Mouse (Mus musculus) intestine, postnatal 0 days (tissue): ENCODE results near the gene Hddc3. TPM values are rescaled to one million over a fixed set of nuclear protein-coding genes. Genes with fewer than 3 reads are reported as not detected.

Experiments used
- ATAC-seq: fragments of 200-750 bp; cut with Nextera tagmentation; 2 replicates; pipeline ENCODE4 v1.8.0; 2017; ENCODE audit warnings: mild to moderate bottlenecking, moderate TSS enrichment, moderate library complexity
- H3K27ac ChIP-seq: fragments of 300-500 bp; sonication (generic); 2 replicates; pipeline ENCODE4 v1.5.1; 2014; ENCODE audit warnings: mild to moderate bottlenecking, low read depth, low read length, moderate library complexity
- H3K27me3 ChIP-seq: fragments of 300-500 bp; sonication (generic); replicated peaks from 2 replicates; pipeline ENCODE4 v1.6.1; 2014; ENCODE audit warnings: low read length, mixed read lengths; ENCODE audit not compliant: control insufficient read depth, insufficient read depth
- H3K36me3 ChIP-seq: fragments of 300-500 bp; sonication (generic); 2 replicates; pipeline ENCODE4 v1.6.1; 2014; ENCODE audit warnings: mild to moderate bottlenecking, moderate library complexity; ENCODE audit not compliant: control insufficient read depth, insufficient read depth
- H3K4me1 ChIP-seq: fragments of 300-500 bp; sonication (generic); replicated peaks from 2 replicates; pipeline ENCODE4 v1.6.1; 2014; ENCODE audit warnings: antibody characterized with exemption, low read length, mixed read lengths; ENCODE audit not compliant: control insufficient read depth, insufficient read depth
- H3K4me2 ChIP-seq: fragments of 300-500 bp; sonication (generic); replicated peaks from 2 replicates; pipeline ENCODE4 v1.6.1; 2014; ENCODE audit warnings: low read depth, mild to moderate bottlenecking, moderate library complexity
- H3K4me3 ChIP-seq: fragments of 300-500 bp; sonication (generic); 2 replicates; pipeline ENCODE4 v1.5.1; 2014; ENCODE audit warnings: low read depth, low read length
- H3K9ac ChIP-seq: fragments of 300-500 bp; sonication (generic); 2 replicates; pipeline ENCODE4 v1.6.1; 2014; ENCODE audit warnings: mild to moderate bottlenecking, low read depth, low read length
- H3K9me3 ChIP-seq: fragments of 300-500 bp; sonication (generic); 2 replicates; pipeline ENCODE4 v1.6.1; 2016; ENCODE audit warnings: mixed run types; ENCODE audit not compliant: control insufficient read depth
- CTCF ChIP-seq: sonication (generic); IDR thresholded peaks from 2 replicates; pipeline ENCODE4 v1.5.1; 2016; ENCODE audit warnings: low read depth, mild to moderate bottlenecking, control low read depth, antibody characterized with exemption, moderate library complexity
- WGBS: fragments of 180-500 bp; shearing (Covaris S2); extraction: QIAGEN DNeasy Blood & Tissue Kit; methylation state at CpG from one replicate; pipeline ENCODE4 v1.1.7; 2014; 5-methylcytosine and 5-hydroxymethylcytosine counted together
- polyA plus RNA-seq: library from polyadenylated mRNA; unstranded; fragments of >200 nt; fragmentation: Nextera tagmentation; extraction: Ambion mirVana; gene quantifications from 2 replicates; pipeline ENCODE4 v1.2.1, GENCODE M21; 2015

The Hddc3 gene
- polyA plus RNA-seq, 1 experiment from 2014 or later, result 8.8 TPM

GRCm38 (mm10) chr7:80374733-80375132 lies 31.8 kb downstream of the Hddc3 start:
- H3K4me3 ChIP-seq, result no peak overlapping the region
- no peak for TF ChIP-seq CTCF
- H3K9me3 ChIP-seq, result no peaks in the 10 kb centered on the region
- 94% methylated on average over 3 of the region's 3 CpGs for WGBS
- no peaks in the 10 kb centered on the region for H3K4me1 ChIP-seq
- no peaks in the 10 kb centered on the region for H3K27me3 ChIP-seq
- no peak overlapping the region for H3K4me2 ChIP-seq
- H3K9ac ChIP-seq, result no peak overlapping the region
- H3K36me3 ChIP-seq, result no peaks in the 10 kb centered on the region
- no peak overlapping the region for H3K27ac ChIP-seq
- no peak for ATAC-seq

GRCm38 (mm10) chr7:80375376-80376039 lies 32.6 kb downstream of the Hddc3 start:
- H3K4me3 ChIP-seq, result no peak overlapping the region
- H3K4me1 ChIP-seq, result no peaks in the 10 kb centered on the region
- TF ChIP-seq CTCF, result no peak
- H3K9me3 ChIP-seq, result no peaks in the 10 kb centered on the region
- no peak overlapping the region for H3K9ac ChIP-seq
- H3K27ac ChIP-seq, result no peak overlapping the region
- no peaks in the 10 kb centered on the region for H3K27me3 ChIP-seq
- 52% methylated on average over 9 of the region's 9 CpGs for WGBS
- ATAC-seq, result peak; percentile 54
- no peak overlapping the region for H3K4me2 ChIP-seq
- H3K36me3 ChIP-seq, result 0 out of 2 replicates have a peak, but pooled peaks cover under 1% of the 10 kb centered on the region

GRCm38 (mm10) chr7:80376192-80376591 lies 33.3 kb downstream of the Hddc3 start:
- no peak for ATAC-seq
- no peak overlapping the region for H3K27ac ChIP-seq
- WGBS, result 77% methylated on average over 10 of the region's 10 CpGs
- no peak overlapping the region for H3K4me3 ChIP-seq
- H3K9me3 ChIP-seq, result no peaks in the 10 kb centered on the region
- no peak overlapping the region for H3K4me2 ChIP-seq
- H3K9ac ChIP-seq, result no peak overlapping the region
- H3K27me3 ChIP-seq, result no peaks in the 10 kb centered on the region
- H3K36me3 ChIP-seq, result 0 out of 2 replicates have a peak, but pooled peaks cover 7% of the 10 kb centered on the region
- no peaks in the 10 kb centered on the region for H3K4me1 ChIP-seq
- TF ChIP-seq CTCF, result no peak

- H3K4me2 ChIP-seq, result no peak overlapping the region
- no peak overlapping the region for H3K9ac ChIP-seq
- no peak for ATAC-seq
- H3K4me3 ChIP-seq, result no peak overlapping the region
- WGBS, result 30% methylated on average over 6 of the region's 6 CpGs
- no peaks in the 10 kb centered on the region for H3K27me3 ChIP-seq
- no peaks in the 10 kb centered on the region for H3K9me3 ChIP-seq
- peaks cover 18% of the 10 kb centered on the region; the same call in 1 of the 2 replicates for H3K36me3 ChIP-seq
- no peaks in the 10 kb centered on the region for H3K4me1 ChIP-seq
- no peak overlapping the region for H3K27ac ChIP-seq
- TF ChIP-seq CTCF, result peak; percentile 92
Measured at GRCm38 (mm10) chr7:80377471-80377870, 34.6 kb downstream of the Hddc3 start.

- ATAC-seq, result no peak
- Histone ChIP-seq H3K4me3 (no peak overlapping the region), H3K36me3 (peaks cover 24% of the 10 kb centered on the region), H3K27ac (no peak overlapping the region), H3K27me3 (no peaks in the 10 kb centered on the region), H3K9me3 (no peaks in the 10 kb centered on the region), H3K4me1 (no peaks in the 10 kb centered on the region), H3K4me2 (no peak overlapping the region), H3K9ac (no peak overlapping the region)
- TF ChIP-seq CTCF, result peak; percentile 72
- WGBS, result 57% methylated on average over 13 of the region's 13 CpGs
Measured at GRCm38 (mm10) chr7:80379531-80379930, 36.6 kb downstream of the Hddc3 start.

GRCm38 (mm10) chr7:80382919-80383318 lies 40.0 kb downstream of the Hddc3 start:
- ATAC-seq, result no peak
- H3K4me1 ChIP-seq, result no peaks in the 10 kb centered on the region
- no peak overlapping the region for H3K4me2 ChIP-seq
- no peaks in the 10 kb centered on the region for H3K27me3 ChIP-seq
- no peak overlapping the region for H3K27ac ChIP-seq
- peaks cover 24% of the 10 kb centered on the region for H3K36me3 ChIP-seq
- no peak overlapping the region for H3K4me3 ChIP-seq
- H3K9ac ChIP-seq, result no peak overlapping the region
- 72% methylated on average over 11 of the region's 11 CpGs for WGBS
- no peaks in the 10 kb centered on the region for H3K9me3 ChIP-seq
- no peak for TF ChIP-seq CTCF
